Mouse (Mus musculus): Measurements from ENCODE around the gene Il12rb1. TPM values are rescaled to one million over a fixed set of nuclear protein-coding genes. Genes with fewer than 3 reads are reported as not detected.

Gene Il12rb1
- polyA plus RNA-seq, 1 experiment from 2014 or later, result not detected

GRCm38 (mm10) chr8:70774740-70775139 lies 33.5 kb upstream of the Il12rb1 start:
- Histone ChIP-seq H3K36me3 (peaks cover 26% of the 10 kb centered on the region), H3K27ac (replicated peaks) (0 out of 2 replicates have a peak overlapping the region, but pooled peaks have one; percentile 4), H3K27me3 (no peaks in the 10 kb centered on the region), H3K9ac (peak overlapping the region; percentile 95; the same call in 1 of the 2 replicates), H3K9me3 (no peaks in the 10 kb centered on the region), H3K4me3 (peak overlapping the region; percentile 82; the same call in 1 of the 2 replicates), H3K4me1 (replicated peaks) (peaks cover 55% of the 10 kb centered on the region), H3K4me2 (0 out of 2 replicates have a peak overlapping the region, but pooled peaks have one; percentile 34)
- no peak for ATAC-seq (ENCODE audit: low FRiP score, low read depth)
- 91% methylated on average over 18 of the region's 18 CpGs for WGBS

GRCm38 (mm10) chr8:70775227-70775626 lies 33.0 kb upstream of the Il12rb1 start:
- Histone ChIP-seq H3K4me2 (peak overlapping the region; percentile 89), H3K9me3 (no peaks in the 10 kb centered on the region), H3K36me3 (peaks cover 25% of the 10 kb centered on the region), H3K4me3 (peak overlapping the region; percentile 82), H3K27me3 (no peaks in the 10 kb centered on the region), H3K27ac (replicated peaks) (no peak overlapping the region), H3K4me1 (replicated peaks) (peaks cover 54% of the 10 kb centered on the region), H3K9ac (peak overlapping the region; percentile 95)
- 88% methylated on average over 5 of the region's 5 CpGs for WGBS
- no peak for ATAC-seq (ENCODE audit: low FRiP score, low read depth)

- Histone ChIP-seq H3K4me3 (peak overlapping the region; percentile 82), H3K4me1 (replicated peaks) (peaks cover 54% of the 10 kb centered on the region), H3K36me3 (peaks cover 24% of the 10 kb centered on the region), H3K4me2 (peak overlapping the region; percentile 89), H3K27ac (replicated peaks) (peak overlapping the region; percentile 94), H3K9me3 (no peaks in the 10 kb centered on the region), H3K9ac (peak overlapping the region; percentile 95), H3K27me3 (no peaks in the 10 kb centered on the region)
- WGBS, result 2% methylated on average over 34 of the region's 34 CpGs
- no peak for ATAC-seq (ENCODE audit: low FRiP score, low read depth)
Observed at GRCm38 (mm10) chr8:70775851-70776495, 32.3 kb upstream of the Il12rb1 start.

- ATAC-seq (ENCODE audit: low FRiP score, low read depth), result peak; percentile 92
- Histone ChIP-seq H3K9me3 (no peaks in the 10 kb centered on the region), H3K4me3 (peak within 1 kb of the TSS; percentile 82), H3K9ac (peak within 1 kb of the TSS; percentile 95), H3K4me2 (peak within 1 kb of the TSS; percentile 89), H3K4me1 (replicated peaks) (peaks cover 53% of the 10 kb centered on the region), H3K36me3 (peaks cover 21% of the 10 kb centered on the region), H3K27ac (replicated peaks) (peak within 1 kb of the TSS; percentile 94), H3K27me3 (no peaks in the 10 kb centered on the region)
- WGBS, result under 1% methylated on average over 94 of the region's 94 CpGs
Observed at GRCm38 (mm10) chr8:70776496-70777444, 31.5 kb upstream of the Il12rb1 start, which contains the start of gene Pik3r2. Pik3r2 (minus strand) TSS chr8:70776713.

- Histone ChIP-seq H3K4me1 (replicated peaks) (peaks cover 19% of the 10 kb centered on the region), H3K4me3 (no peak overlapping the region), H3K36me3 (peaks cover 43% of the 10 kb centered on the region), H3K27me3 (no peaks in the 10 kb centered on the region), H3K4me2 (no peak overlapping the region), H3K27ac (replicated peaks) (no peak overlapping the region), H3K9me3 (no peaks in the 10 kb centered on the region), H3K9ac (no peak overlapping the region)
- WGBS, result 84% methylated on average over 11 of the region's 11 CpGs
- ATAC-seq (ENCODE audit: low FRiP score, low read depth), result no peak
Observed at GRCm38 (mm10) chr8:70780093-70780492, 28.2 kb upstream of the Il12rb1 start.

GRCm38 (mm10) chr8:70786291-70787050 lies 21.8 kb upstream of the Il12rb1 start:
- Histone ChIP-seq H3K27me3 (0 out of 2 replicates have a peak, but pooled peaks cover 3% of the 10 kb centered on the region), H3K9me3 (no peaks in the 10 kb centered on the region), H3K4me3 (no peak overlapping the region), H3K9ac (no peak overlapping the region), H3K36me3 (peaks cover 47% of the 10 kb centered on the region), H3K4me2 (no peak overlapping the region), H3K27ac (replicated peaks) (no peak overlapping the region), H3K4me1 (replicated peaks) (peaks cover 25% of the 10 kb centered on the region)
- no peak for ATAC-seq (ENCODE audit: low FRiP score, low read depth)
- WGBS, result 87% methylated on average over 25 of the region's 25 CpGs

- Histone ChIP-seq H3K4me3 (no peak overlapping the region), H3K27me3 (0 out of 2 replicates have a peak, but pooled peaks cover 3% of the 10 kb centered on the region), H3K36me3 (peaks cover 43% of the 10 kb centered on the region), H3K9me3 (no peaks in the 10 kb centered on the region), H3K4me1 (replicated peaks) (peaks cover 31% of the 10 kb centered on the region), H3K27ac (replicated peaks) (no peak overlapping the region), H3K9ac (no peak overlapping the region), H3K4me2 (no peak overlapping the region)
- no peak for ATAC-seq (ENCODE audit: low FRiP score, low read depth)
- 92% methylated on average over 3 of the region's 3 CpGs for WGBS
Observed at GRCm38 (mm10) chr8:70787051-70787445, 21.2 kb upstream of the Il12rb1 start.

GRCm38 (mm10) chr8:70787941-70788667 lies 20.1 kb upstream of the Il12rb1 start:
- Histone ChIP-seq H3K4me3 (0 out of 2 replicates have a peak overlapping the region, but pooled peaks have one; percentile 2), H3K27ac (replicated peaks) (no peak overlapping the region), H3K36me3 (peaks cover 39% of the 10 kb centered on the region), H3K4me1 (replicated peaks) (peaks cover 39% of the 10 kb centered on the region), H3K27me3 (0 out of 2 replicates have a peak, but pooled peaks cover 3% of the 10 kb centered on the region), H3K9ac (no peak overlapping the region), H3K9me3 (no peaks in the 10 kb centered on the region), H3K4me2 (peak overlapping the region; percentile 20)
- ATAC-seq (ENCODE audit: low FRiP score, low read depth), result peak; percentile 8; the same call in 1 of the 2 replicates
- 23% methylated on average over 30 of the region's 30 CpGs for WGBS

GRCm38 (mm10) chr8:70789046-70789445 lies 19.2 kb upstream of the Il12rb1 start:
- Histone ChIP-seq H3K36me3 (peaks cover 30% of the 10 kb centered on the region), H3K9ac (no peak overlapping the region), H3K27me3 (0 out of 2 replicates have a peak, but pooled peaks cover 3% of the 10 kb centered on the region), H3K4me2 (no peak overlapping the region), H3K27ac (replicated peaks) (no peak overlapping the region), H3K4me3 (no peak overlapping the region), H3K9me3 (no peaks in the 10 kb centered on the region), H3K4me1 (replicated peaks) (peaks cover 46% of the 10 kb centered on the region)
- 86% methylated on average over 10 of the region's 10 CpGs for WGBS
- ATAC-seq (ENCODE audit: low FRiP score, low read depth), result no peak

GRCm38 (mm10) chr8:70790846-70791245 lies 17.4 kb upstream of the Il12rb1 start:
- Histone ChIP-seq H3K4me2 (peak overlapping the region; percentile 86), H3K27me3 (0 out of 2 replicates have a peak, but pooled peaks cover 3% of the 10 kb centered on the region), H3K9me3 (no peaks in the 10 kb centered on the region), H3K27ac (replicated peaks) (no peak overlapping the region), H3K4me3 (no peak overlapping the region), H3K36me3 (peaks cover 17% of the 10 kb centered on the region), H3K4me1 (replicated peaks) (peaks cover 48% of the 10 kb centered on the region), H3K9ac (peak overlapping the region; percentile 75; the same call in 1 of the 2 replicates)
- ATAC-seq (ENCODE audit: low FRiP score, low read depth), result no peak
- WGBS, result 54% methylated on average over 8 of the region's 8 CpGs

Measured in hindbrain, embryonic 15.5 days (tissue).